Mouse (Mus musculus): ENCODE data around the gene Smoc1. TPM values are rescaled to one million over a fixed set of nuclear protein-coding genes. Genes with fewer than 3 reads are reported as not detected.
A peak's percentile ranks its signal among the peaks of the same experiment; 100 is the strongest.

The Smoc1 gene
- polyA plus RNA-seq, 1 experiment from 2014 or later = 27.1 TPM

DNA sequence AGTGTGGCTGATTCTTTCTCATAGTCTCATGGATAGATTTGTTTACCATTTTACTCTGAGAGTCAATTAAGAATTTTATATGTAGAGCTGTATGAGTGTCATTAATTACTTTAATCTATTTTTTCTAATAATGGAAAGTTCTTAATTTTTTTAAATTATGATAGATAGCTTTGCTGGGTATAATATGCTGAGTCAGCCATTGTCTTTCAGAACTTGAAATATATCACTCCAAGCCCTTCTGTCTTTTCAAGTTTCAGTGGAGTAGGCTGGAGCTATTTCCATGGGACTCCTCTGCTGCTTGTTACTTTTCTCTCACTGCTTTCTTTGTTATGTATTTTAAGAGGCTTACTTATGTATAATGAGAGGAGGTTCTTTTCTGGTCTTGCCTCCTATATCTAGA lies 93.7 kb downstream of the Smoc1 start:
- H3K4me3 ChIP-seq = no peak overlapping the region
- no peak overlapping the region for H3K27ac ChIP-seq (replicated peaks)
- DNase-seq (ENCODE audit: low spot score) = no peak
- peaks cover 3% of the 10 kb centered on the region; the same call in 1 of the 2 replicates for H3K9me3 ChIP-seq
- H3K27me3 ChIP-seq (replicated peaks; ENCODE audit: low read depth, poor library complexity, severe bottlenecking) = no peaks in the 10 kb centered on the region
- H3K4me1 ChIP-seq = no peaks in the 10 kb centered on the region
- H3K36me3 ChIP-seq (replicated peaks) = peaks cover 5% of the 10 kb centered on the region; the same call in 1 of the 2 replicates

GRCm38 (mm10) chr12:81123793-81124192 lies 97.2 kb downstream of the Smoc1 start:
- DNase-seq (ENCODE audit: low spot score) = no peak
- 0 out of 2 replicates have a peak, but pooled peaks cover 2% of the 10 kb centered on the region for H3K36me3 ChIP-seq (replicated peaks)

GRCm38 (mm10) chr12:81126842-81127241 lies 100.2 kb downstream of the Smoc1 start:
- 0 out of 2 replicates have a peak, but pooled peaks cover 2% of the 10 kb centered on the region for H3K4me1 ChIP-seq
- H3K9me3 ChIP-seq = no peaks in the 10 kb centered on the region
- H3K36me3 ChIP-seq (replicated peaks) = no peaks in the 10 kb centered on the region
- DNase-seq (ENCODE audit: low spot score) = no peak
- no peak overlapping the region for H3K4me3 ChIP-seq
- no peaks in the 10 kb centered on the region for H3K27me3 ChIP-seq (replicated peaks; ENCODE audit: low read depth, poor library complexity, severe bottlenecking)
- H3K27ac ChIP-seq (replicated peaks) = no peak overlapping the region
- 82% methylated on average over 3 of the region's 3 CpGs for WGBS

More at GRCm38 (mm10) chr12:81123793-81124192, 97.2 kb downstream of the Smoc1 start:
- no peaks in the 10 kb centered on the region for H3K4me1 ChIP-seq
- H3K4me3 ChIP-seq = no peak overlapping the region
- no peaks in the 10 kb centered on the region for H3K27me3 ChIP-seq (replicated peaks; ENCODE audit: low read depth, poor library complexity, severe bottlenecking)
- no peak overlapping the region for H3K27ac ChIP-seq (replicated peaks)
- peaks cover 3% of the 10 kb centered on the region; the same call in 1 of the 2 replicates for H3K9me3 ChIP-seq

DNA sequence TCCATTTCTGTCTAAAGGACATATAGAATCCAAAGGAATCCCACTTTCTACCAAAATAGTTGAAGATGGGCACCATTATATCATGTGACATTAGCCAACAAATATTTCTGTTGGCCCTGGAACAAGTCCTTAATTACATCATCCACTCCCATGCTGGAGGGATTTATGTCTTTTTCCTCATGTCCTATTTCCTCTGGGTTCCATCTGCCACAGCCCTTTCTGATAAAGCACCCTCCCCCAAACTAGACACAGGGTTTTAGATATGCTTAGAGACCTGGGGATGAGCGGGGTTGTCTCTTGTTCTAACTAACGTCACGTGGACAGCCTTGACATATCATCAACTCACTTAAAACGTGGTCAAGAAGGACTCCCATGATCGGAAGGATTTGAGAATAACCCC lies 102.1 kb downstream of the Smoc1 start:
- 90% methylated on average over 5 of the region's 5 CpGs for WGBS
- no peaks in the 10 kb centered on the region for H3K36me3 ChIP-seq (replicated peaks)

DNA sequence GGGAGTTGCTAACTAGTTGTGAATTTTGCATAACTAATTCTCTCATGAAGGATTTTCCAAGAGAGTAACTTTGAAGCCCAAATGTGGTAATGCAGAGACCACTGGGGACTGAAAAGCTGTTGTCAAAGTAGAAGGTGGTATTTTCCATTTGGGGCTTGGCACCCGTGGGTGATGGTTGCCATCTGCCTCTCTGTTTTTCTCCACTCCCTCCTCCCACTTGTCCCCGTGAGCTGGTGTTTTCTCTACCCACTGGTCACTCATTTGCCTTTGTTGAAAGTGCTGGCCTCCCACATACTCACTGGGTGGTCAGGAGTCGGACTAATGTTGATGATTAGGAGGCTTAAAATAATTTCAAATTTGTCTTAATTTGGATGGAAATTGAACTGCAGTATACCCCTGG lies 104.1 kb downstream of the Smoc1 start:
- peaks cover 28% of the 10 kb centered on the region for H3K4me1 ChIP-seq
- H3K27ac ChIP-seq (replicated peaks) = no peak overlapping the region
- H3K27me3 ChIP-seq (replicated peaks; ENCODE audit: low read depth, poor library complexity, severe bottlenecking) = no peaks in the 10 kb centered on the region
- H3K9me3 ChIP-seq = no peaks in the 10 kb centered on the region
- no peaks in the 10 kb centered on the region for H3K36me3 ChIP-seq (replicated peaks)
- no peak for DNase-seq (ENCODE audit: low spot score)
- no peak overlapping the region for H3K4me3 ChIP-seq
- 55% methylated on average over 3 of the region's 3 CpGs for WGBS

More for the DNA sequence above, 102.1 kb downstream of the Smoc1 start:
- no peak for DNase-seq (ENCODE audit: low spot score)
- no peaks in the 10 kb centered on the region for H3K27me3 ChIP-seq (replicated peaks; ENCODE audit: low read depth, poor library complexity, severe bottlenecking)
- H3K9me3 ChIP-seq = no peaks in the 10 kb centered on the region
- peaks cover 18% of the 10 kb centered on the region for H3K4me1 ChIP-seq
- H3K27ac ChIP-seq (replicated peaks) = no peak overlapping the region
- no peak overlapping the region for H3K4me3 ChIP-seq

DNA sequence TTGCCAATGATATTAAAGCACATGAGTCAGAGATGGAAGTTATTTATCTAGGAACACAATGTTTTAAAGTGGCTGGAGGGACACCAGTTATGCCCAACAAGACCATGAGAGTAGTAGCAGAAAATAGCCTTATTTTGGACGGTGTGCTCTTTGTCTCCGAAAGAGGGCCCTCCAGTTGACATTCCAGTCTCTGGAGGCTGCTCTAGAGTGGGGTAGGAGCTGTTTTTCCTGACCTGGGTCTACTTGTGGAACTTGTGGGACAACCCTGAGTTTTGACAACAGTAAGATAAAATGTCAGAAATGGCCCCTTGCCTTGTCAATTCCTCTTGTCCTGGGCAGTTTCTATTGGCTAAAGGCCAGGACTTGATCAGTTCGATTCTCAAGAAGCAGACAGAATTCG lies 104.5 kb downstream of the Smoc1 start:
- no peaks in the 10 kb centered on the region for H3K9me3 ChIP-seq
- H3K27me3 ChIP-seq (replicated peaks; ENCODE audit: low read depth, poor library complexity, severe bottlenecking) = no peaks in the 10 kb centered on the region
- DNase-seq (ENCODE audit: low spot score) = no peak
- peaks cover 28% of the 10 kb centered on the region for H3K4me1 ChIP-seq
- no peak overlapping the region for H3K27ac ChIP-seq (replicated peaks)
- 82% methylated on average over 4 of the region's 4 CpGs for WGBS
- H3K36me3 ChIP-seq (replicated peaks) = no peaks in the 10 kb centered on the region
- H3K4me3 ChIP-seq = no peak overlapping the region

DNA sequence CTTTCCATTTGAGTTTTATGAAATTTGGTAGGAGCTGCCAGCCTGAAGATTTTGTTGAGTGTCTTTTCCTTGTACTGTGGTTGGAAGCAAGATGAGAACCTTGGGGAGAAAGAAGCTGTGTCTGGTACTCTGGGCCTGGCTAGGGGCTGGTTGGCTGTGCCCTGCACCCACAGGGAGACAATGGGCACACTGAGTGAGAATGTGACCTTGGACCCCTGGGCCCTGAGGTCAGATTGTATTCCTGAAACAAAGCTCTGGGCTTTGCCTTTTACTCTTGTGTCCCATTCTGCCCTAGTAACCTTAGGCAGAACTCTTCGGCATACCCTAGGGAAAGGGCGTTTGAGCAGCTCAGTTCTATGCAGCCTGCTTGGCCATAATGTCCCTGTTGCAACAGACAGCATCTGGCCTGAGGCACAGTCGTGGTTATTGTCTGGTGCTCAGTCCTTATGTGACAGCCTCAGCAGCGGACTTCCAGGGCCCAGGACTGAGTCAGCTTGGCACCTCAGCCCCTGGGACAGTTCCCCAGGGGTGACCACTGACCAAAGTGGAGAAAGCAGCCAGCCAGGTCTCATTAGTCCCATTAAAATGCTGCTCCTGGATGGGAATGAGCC lies 106.6 kb downstream of the Smoc1 start:
- no peaks in the 10 kb centered on the region for H3K27me3 ChIP-seq (replicated peaks; ENCODE audit: low read depth, poor library complexity, severe bottlenecking)
- H3K4me1 ChIP-seq = peaks cover 47% of the 10 kb centered on the region
- H3K36me3 ChIP-seq (replicated peaks) = peaks cover 5% of the 10 kb centered on the region; the same call in 1 of the 2 replicates
- DNase-seq (ENCODE audit: low spot score) = no peak
- H3K9me3 ChIP-seq = no peaks in the 10 kb centered on the region
- 34% methylated on average over 4 of the region's 4 CpGs for WGBS
- H3K4me3 ChIP-seq = no peak overlapping the region
- H3K27ac ChIP-seq (replicated peaks) = peak overlapping the region; percentile 32; the same call in 1 of the 2 replicates

DNA sequence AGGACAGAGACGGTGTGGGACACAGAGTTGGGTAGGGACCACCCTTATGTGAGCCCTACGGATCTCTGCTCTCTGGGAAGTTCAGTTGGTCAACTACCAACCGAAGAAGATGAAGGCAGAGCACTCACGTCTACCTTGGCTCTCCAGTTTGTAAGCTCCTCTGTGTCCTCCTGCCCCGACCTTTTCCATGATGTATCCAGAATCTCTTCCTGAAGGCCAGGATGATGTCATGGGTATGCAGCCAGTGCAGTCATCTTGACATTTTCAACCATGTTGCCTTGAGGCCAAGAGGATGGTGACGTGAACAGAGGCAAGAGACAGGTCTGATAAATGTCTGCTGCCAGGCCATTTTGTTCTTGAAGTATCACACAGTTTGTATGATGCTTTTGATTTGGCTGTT lies 111.6 kb downstream of the Smoc1 start:
- no peak overlapping the region for H3K4me3 ChIP-seq
- peaks cover 28% of the 10 kb centered on the region for H3K27me3 ChIP-seq (replicated peaks; ENCODE audit: low read depth, poor library complexity, severe bottlenecking)
- no peak for DNase-seq (ENCODE audit: low spot score)
- no peak overlapping the region; the same call in 1 of the 2 replicates for H3K27ac ChIP-seq (replicated peaks)
- H3K36me3 ChIP-seq (replicated peaks) = peaks cover 18% of the 10 kb centered on the region; the same call in 1 of the 2 replicates
- WGBS = 87% methylated on average over 6 of the region's 6 CpGs
- H3K4me1 ChIP-seq = peaks cover 57% of the 10 kb centered on the region
- H3K9me3 ChIP-seq = no peaks in the 10 kb centered on the region

GRCm38 (mm10) chr12:81139463-81139862 lies 112.9 kb downstream of the Smoc1 start:
- Histone ChIP-seq H3K9me3 (no peaks in the 10 kb centered on the region), H3K36me3 (replicated peaks) (peaks cover 18% of the 10 kb centered on the region; the same call in 1 of the 2 replicates), H3K27me3 (replicated peaks; ENCODE audit: low read depth, poor library complexity, severe bottlenecking) (peaks cover 32% of the 10 kb centered on the region), H3K27ac (replicated peaks) (no peak overlapping the region), H3K4me1 (peaks cover 49% of the 10 kb centered on the region), H3K4me3 (no peak overlapping the region)
- 87% methylated on average over 6 of the region's 6 CpGs for WGBS
- no peak for DNase-seq (ENCODE audit: low spot score)

- Histone ChIP-seq H3K27me3 (replicated peaks; ENCODE audit: low read depth, poor library complexity, severe bottlenecking) (peaks cover 32% of the 10 kb centered on the region), H3K9me3 (no peaks in the 10 kb centered on the region), H3K4me3 (peak overlapping the region; percentile 6; the same call in 1 of the 2 replicates), H3K27ac (replicated peaks) (peak overlapping the region; percentile 77), H3K4me1 (peaks cover 54% of the 10 kb centered on the region), H3K36me3 (replicated peaks) (peaks cover 18% of the 10 kb centered on the region; the same call in 1 of the 2 replicates)
- DNase-seq (ENCODE audit: low spot score) = peak; percentile 73
- 17% methylated on average over 9 of the region's 9 CpGs for WGBS
Measured at GRCm38 (mm10) chr12:81140594-81141328, 114.2 kb downstream of the Smoc1 start.

DNA sequence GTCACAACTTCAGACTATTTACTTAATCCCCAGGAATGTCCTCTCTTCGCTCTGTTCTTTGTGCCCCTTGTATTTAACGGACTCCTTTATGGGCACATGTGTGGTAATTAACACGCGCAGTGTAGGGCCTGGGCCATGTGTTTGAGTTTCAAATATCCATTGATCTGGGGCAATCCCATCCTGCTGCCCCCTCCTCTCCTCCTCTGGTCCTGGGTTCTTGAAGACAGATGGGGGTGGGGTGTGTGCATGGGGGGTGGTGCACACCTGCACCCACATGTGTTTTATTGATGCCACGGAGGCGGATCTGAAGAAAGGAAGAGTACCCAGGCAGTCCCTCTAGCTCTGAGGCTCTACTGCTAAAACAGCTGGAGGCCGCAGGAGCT lies 114.7 kb downstream of the Smoc1 start:
- peaks cover 18% of the 10 kb centered on the region; the same call in 1 of the 2 replicates for H3K36me3 ChIP-seq (replicated peaks)
- H3K4me3 ChIP-seq = peak overlapping the region; percentile 6; the same call in 1 of the 2 replicates
- peak; percentile 63 for DNase-seq (ENCODE audit: low spot score)
- peaks cover 59% of the 10 kb centered on the region for H3K4me1 ChIP-seq
- H3K27ac ChIP-seq (replicated peaks) = peak overlapping the region; percentile 77
- no peaks in the 10 kb centered on the region for H3K9me3 ChIP-seq
- WGBS = 17% methylated on average over 7 of the region's 7 CpGs
- H3K27me3 ChIP-seq (replicated peaks; ENCODE audit: low read depth, poor library complexity, severe bottlenecking) = peaks cover 32% of the 10 kb centered on the region

GRCm38 (mm10) chr12:81142231-81142630 lies 115.6 kb downstream of the Smoc1 start:
- H3K4me1 ChIP-seq = peaks cover 57% of the 10 kb centered on the region
- H3K27me3 ChIP-seq (replicated peaks; ENCODE audit: low read depth, poor library complexity, severe bottlenecking) = peaks cover 32% of the 10 kb centered on the region
- DNase-seq (ENCODE audit: low spot score) = no peak
- H3K4me3 ChIP-seq = no peak overlapping the region
- 89% methylated on average over 3 of the region's 3 CpGs for WGBS
- no peak overlapping the region; the same call in 1 of the 2 replicates for H3K27ac ChIP-seq (replicated peaks)
- H3K9me3 ChIP-seq = no peaks in the 10 kb centered on the region
- peaks cover 18% of the 10 kb centered on the region; the same call in 1 of the 2 replicates for H3K36me3 ChIP-seq (replicated peaks)

DNA sequence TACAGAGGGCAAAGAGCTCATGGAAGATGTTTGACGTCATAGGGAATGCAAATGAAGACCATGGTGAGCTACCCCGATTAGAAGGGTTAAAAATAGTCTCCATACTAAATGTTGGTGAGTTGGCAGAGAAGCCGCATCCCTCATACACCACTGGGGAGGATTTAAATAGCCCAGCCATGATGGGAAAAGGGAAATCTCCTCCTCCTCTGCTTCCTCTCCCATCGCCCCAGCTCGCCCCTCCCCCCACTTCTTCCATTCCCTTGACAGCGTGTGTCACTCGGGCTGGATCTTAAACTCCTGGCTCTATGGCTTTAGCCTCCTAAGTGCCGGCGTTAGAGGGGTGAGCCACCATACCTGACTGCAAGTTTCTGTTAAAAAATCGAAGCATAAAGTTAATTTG lies 117.6 kb downstream of the Smoc1 start:
- no peak overlapping the region for H3K27ac ChIP-seq (replicated peaks)
- no peak for DNase-seq (ENCODE audit: low spot score)
- H3K4me3 ChIP-seq = no peak overlapping the region
- peaks cover 9% of the 10 kb centered on the region; the same call in 1 of the 2 replicates for H3K36me3 ChIP-seq (replicated peaks)
- peaks cover 42% of the 10 kb centered on the region for H3K27me3 ChIP-seq (replicated peaks; ENCODE audit: low read depth, poor library complexity, severe bottlenecking)
- H3K9me3 ChIP-seq = no peaks in the 10 kb centered on the region
- H3K4me1 ChIP-seq = peaks cover 47% of the 10 kb centered on the region
- 52% methylated on average over 10 of the region's 10 CpGs for WGBS
